Mouse (Mus musculus) cerebellum, adult (tissue): Measurements from ENCODE around the gene Mllt10.

Source experiments
- ATAC-seq: cut with Nextera tagmentation; 2 replicates; pipeline ENCODE4 v1.9.2; 2017; ENCODE audit warnings: mild to moderate bottlenecking, moderate library complexity, mixed read lengths; ENCODE audit not compliant: insufficient number of reproducible peaks, low FRiP score, low TSS enrichment

Gene Mllt10

GRCm38 (mm10) chr2:18055016-18055928 is at the start of gene Mllt10:
Gene Mllt10, plus strand, starts transcription at chr2:18055237.
- no peak for ATAC-seq

DNA sequence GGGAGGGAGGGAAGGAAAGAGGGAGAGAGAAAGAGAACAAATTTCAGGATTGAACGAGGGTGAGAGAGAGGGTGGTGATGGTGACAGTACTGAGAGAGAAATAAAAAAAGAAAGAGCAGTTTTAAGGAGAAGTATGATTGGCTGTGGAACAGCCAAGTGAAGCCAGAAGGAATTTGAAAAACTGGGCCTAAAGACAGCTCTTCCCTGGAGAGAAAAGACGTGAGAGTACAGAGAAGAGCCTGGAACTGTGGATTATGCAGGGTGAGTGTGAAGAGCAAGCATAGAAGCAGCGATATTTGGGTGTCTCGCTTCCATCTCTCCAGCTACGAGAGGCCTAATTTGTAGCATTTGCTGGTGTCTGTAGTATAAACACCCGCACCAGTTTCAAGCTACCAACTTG is 43.8 kb upstream of the Mllt10 start:
- no peak for ATAC-seq

- ATAC-seq: no peak
These were observed 42.2 kb upstream of the Mllt10 start for GRCm38 (mm10) chr2:18012866-18013265.

GRCm38 (mm10) chr2:18015581-18015980 is 39.5 kb upstream of the Mllt10 start:
- no peak for ATAC-seq

GRCm38 (mm10) chr2:18016639-18017038 is 38.4 kb upstream of the Mllt10 start:
- no peak for ATAC-seq

DNA sequence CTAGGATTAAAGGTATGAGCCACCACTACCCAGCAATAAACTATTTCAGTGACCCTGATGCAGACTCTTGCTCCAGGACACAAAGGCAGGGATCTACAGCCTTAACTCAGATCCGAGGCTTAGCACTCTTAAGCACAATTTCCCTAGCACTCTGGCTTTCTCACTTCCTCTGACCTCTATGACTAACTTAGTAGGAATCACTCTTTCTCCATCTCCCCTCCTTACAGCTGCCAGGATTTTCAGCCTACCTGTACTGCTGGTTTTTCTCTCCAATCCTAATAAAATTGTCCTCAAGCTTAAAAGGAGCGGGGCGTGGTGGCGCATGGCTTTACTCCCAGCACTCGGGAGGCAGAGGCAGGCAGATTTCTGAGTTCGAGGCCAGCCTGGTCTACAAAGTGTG is 37.7 kb upstream of the Mllt10 start:
- ATAC-seq: no peak

DNA sequence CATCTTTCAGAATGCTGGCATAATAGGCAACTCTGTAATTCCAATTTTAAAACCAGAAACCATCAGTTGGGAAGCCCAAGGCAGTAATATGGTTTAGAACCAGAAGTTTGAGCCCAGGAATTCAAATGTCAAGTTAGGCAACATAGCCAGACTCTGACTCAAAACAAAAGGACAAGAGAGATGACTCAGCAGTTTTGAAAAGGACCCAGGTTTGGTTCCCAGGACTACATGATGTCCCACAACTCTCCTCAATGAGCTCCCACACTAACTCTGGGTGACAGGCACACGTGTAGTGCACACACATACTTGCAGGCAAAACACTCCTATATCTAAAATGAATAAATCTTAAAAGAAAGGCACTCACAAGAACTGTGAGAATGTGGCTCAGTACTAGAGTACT is 35.9 kb upstream of the Mllt10 start:
- ATAC-seq: no peak

GRCm38 (mm10) chr2:18022886-18023285 is 32.2 kb upstream of the Mllt10 start:
- no peak for ATAC-seq

- ATAC-seq: no peak
These were observed 29.9 kb upstream of the Mllt10 start for GRCm38 (mm10) chr2:18025116-18025515.

DNA sequence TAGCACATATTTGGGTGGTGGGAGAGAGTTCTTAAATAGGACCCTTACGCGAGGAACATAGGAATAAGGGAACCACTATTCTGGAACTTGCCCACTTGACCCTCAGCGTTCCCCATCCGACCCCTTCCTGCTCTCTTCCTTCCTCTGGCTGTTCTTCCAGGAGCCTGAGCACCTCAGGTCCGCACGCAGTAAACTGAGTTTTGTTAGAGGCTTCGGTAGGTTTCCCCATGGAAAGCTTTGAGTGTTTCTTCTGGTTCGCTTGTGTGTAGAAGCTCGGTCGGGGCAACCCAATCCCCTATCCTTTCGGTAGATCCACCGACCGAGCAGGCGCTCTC is 29.3 kb upstream of the Mllt10 start:
- ATAC-seq: no peak

- ATAC-seq: no peak
These were observed 28.7 kb upstream of the Mllt10 start for GRCm38 (mm10) chr2:18026116-18026947.

GRCm38 (mm10) chr2:18027448-18028139 is 27.4 kb upstream of the Mllt10 start:
- ATAC-seq: peak; percentile 82

GRCm38 (mm10) chr2:18028140-18029021 is 26.7 kb upstream of the Mllt10 start:
- peak; percentile 65 for ATAC-seq

- ATAC-seq: no peak
These were observed 25.4 kb upstream of the Mllt10 start for GRCm38 (mm10) chr2:18029656-18030055.

DNA sequence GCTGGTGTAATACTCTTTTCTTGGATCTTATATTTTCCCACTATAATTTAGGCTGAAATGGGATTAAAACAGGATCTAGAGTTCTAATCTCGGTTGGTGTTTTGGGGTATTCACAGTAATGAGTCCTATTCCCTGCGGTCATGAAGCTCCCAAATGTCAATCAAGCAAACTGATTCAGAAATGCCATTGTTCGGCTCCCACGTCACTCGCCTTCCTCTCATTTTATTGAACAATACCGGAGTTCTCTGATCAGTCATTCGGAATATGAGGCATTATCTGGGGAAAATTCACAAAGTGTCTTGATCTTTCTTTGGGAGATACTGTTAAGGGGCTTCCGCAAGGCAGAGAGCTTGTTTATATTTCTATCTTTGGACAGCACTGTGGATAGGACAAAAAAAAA is 24.5 kb upstream of the Mllt10 start:
- no peak for ATAC-seq

DNA sequence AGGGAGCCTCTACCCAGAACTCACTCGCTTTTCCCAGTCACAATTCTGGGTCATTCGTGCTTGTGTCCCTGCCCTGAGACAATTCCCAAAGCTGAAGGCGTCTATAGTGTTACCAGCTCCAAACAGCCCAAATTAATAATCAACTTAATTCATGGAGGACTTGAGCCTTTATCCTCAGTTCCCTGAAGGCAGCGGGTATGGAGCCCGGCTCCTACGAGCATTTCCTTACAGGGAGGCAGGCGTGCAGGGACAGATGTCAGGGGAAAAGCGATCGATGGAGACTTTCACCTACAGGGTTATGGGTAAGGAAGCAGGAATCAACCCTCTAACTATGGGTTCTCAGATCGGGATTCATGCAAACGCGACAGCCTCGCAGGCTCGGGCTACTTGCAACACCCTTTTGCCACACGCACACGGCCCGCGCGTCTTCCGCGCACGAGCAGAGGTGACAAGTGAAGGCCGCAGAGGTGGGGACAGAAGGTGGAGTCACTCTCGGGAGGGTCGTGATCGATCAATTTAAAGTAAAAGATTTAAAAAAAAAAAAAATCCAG is 23.7 kb upstream of the Mllt10 start:
- no peak for ATAC-seq

DNA sequence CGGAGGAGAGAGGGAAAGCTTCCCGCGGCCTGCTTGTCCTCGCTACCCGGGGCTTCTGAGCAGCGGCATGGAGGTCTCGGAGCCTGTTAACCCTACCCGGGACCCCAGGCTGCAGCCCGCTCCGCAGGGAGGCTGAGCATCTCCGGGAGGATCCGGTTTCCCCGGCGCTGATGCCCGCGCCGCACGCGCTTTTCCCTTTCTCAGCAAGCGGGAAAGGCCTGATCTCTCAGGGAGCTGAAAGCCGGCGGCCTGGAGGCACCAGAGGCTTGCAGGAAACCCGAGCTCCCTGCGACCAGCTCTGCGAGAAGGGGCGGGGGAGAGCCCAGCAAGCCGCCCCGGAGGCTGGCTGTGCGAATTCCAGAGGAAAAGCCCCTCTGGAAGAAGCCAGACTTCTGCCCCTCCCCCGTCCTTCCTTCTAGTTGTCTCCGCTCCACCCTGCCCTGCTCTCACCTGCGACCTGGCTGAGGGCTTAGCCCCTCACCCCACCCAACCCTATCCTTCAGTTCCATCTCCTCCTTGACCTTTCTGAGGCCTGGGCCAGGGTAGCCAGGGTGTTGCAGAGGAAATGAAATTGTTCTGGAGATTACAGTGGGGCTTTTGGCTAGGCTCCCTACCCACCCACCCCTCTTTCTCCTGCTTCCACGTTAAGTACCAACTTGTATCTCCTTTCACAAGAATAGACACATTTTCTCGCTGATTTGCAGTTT is 23.1 kb upstream of the Mllt10 start:
- no peak for ATAC-seq

- ATAC-seq: no peak
These were observed 22.5 kb upstream of the Mllt10 start for GRCm38 (mm10) chr2:18032538-18032895.
